Mouse (Mus musculus) heart, embryonic 15.5 days (tissue): ENCODE results near the gene Lce3f. TPM values are rescaled to one million over a fixed set of nuclear protein-coding genes. Genes with fewer than 3 reads are reported as not detected.

Experiments
- ATAC-seq: fragments of 200-750 bp; cut with Nextera tagmentation; replicated peaks from 2 replicates; pipeline ENCODE4 v1.8.0; 2017; ENCODE audit warnings: low read depth, moderate TSS enrichment; ENCODE audit not compliant: insufficient number of reproducible peaks, insufficient read depth, low FRiP score
- H3K27ac ChIP-seq: fragments of 300-500 bp; sonication (generic); 2 replicates; pipeline ENCODE4 v1.5.1; 2015; ENCODE audit warnings: mild to moderate bottlenecking, inconsistent platforms
- H3K27me3 ChIP-seq: fragments of 300-500 bp; sonication (generic); 2 replicates; pipeline ENCODE4 v1.6.1; 2015; ENCODE audit warnings: inconsistent platforms
- H3K36me3 ChIP-seq: fragments of 300-500 bp; sonication (generic); 2 replicates; pipeline ENCODE4 v1.6.1; 2015; ENCODE audit warnings: mild to moderate bottlenecking, inconsistent platforms
- H3K4me1 ChIP-seq: fragments of 300-500 bp; sonication (generic); replicated peaks from 2 replicates; pipeline ENCODE4 v1.6.1; 2015; ENCODE audit warnings: inconsistent platforms
- H3K4me2 ChIP-seq: fragments of 300-500 bp; sonication (generic); 2 replicates; pipeline ENCODE4 v1.6.1; 2015; ENCODE audit warnings: inconsistent platforms, mild to moderate bottlenecking, moderate library complexity
- H3K4me3 ChIP-seq: fragments of 300-500 bp; sonication (generic); 2 replicates; pipeline ENCODE4 v1.5.1; 2015; ENCODE audit warnings: mild to moderate bottlenecking, inconsistent platforms
- H3K9ac ChIP-seq: fragments of 300-500 bp; sonication (generic); 2 replicates; pipeline ENCODE4 v1.6.1; 2015; ENCODE audit warnings: mild to moderate bottlenecking, inconsistent platforms
- H3K9me3 ChIP-seq: fragments of 300-500 bp; sonication (generic); replicated peaks from 2 replicates; pipeline ENCODE4 v1.6.1; 2016; ENCODE audit warnings: inconsistent platforms
- WGBS: fragments of 180-500 bp; shearing (Covaris S2); methylation state at CpG from one replicate; pipeline ENCODE4 v1.1.7; 2015; ENCODE audit warnings: mixed read lengths; 5-methylcytosine and 5-hydroxymethylcytosine counted together
- polyA plus RNA-seq: library from polyadenylated mRNA; unstranded; fragments of >200 nt; fragmentation: Nextera tagmentation; extraction: Ambion mirVana; gene quantifications from 2 replicates; pipeline ENCODE4 v1.2.1, GENCODE M21; 2015

The Lce3f gene
- polyA plus RNA-seq, 1 experiment from 2014 or later, result 0.29 TPM

DNA sequence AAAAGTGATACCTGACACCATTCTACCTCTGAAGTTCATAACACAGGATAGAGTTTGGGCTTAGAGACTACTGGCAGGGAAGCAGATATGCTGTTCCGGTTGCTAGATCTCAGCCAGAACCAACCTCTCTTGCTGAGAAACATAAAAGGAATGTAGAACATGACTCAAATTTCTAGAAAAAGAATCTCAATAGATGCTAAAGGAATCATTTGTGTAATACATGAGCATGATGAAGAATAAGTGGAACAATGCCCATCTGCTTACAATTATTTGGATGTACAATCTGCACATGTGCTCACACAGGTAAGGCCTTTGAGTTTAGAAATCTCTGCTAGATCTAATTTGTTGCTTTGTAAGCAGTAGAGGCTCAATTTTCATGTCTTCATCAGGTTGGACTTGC is 29.1 kb downstream of the Lce3f start:
- H3K4me1 ChIP-seq, result no peaks in the 10 kb centered on the region; the same call in 1 of the 2 replicates
- ATAC-seq, result no peak
- H3K36me3 ChIP-seq, result no peaks in the 10 kb centered on the region
- no peak overlapping the region for H3K4me3 ChIP-seq
- no peak overlapping the region for H3K4me2 ChIP-seq
- 82% methylated on average over 1 of the region's 1 CpGs for WGBS
- H3K27ac ChIP-seq, result no peak overlapping the region
- 0 out of 2 replicates have a peak, but pooled peaks cover 5% of the 10 kb centered on the region for H3K27me3 ChIP-seq
- no peak overlapping the region for H3K9ac ChIP-seq
- H3K9me3 ChIP-seq, result no peaks in the 10 kb centered on the region

DNA sequence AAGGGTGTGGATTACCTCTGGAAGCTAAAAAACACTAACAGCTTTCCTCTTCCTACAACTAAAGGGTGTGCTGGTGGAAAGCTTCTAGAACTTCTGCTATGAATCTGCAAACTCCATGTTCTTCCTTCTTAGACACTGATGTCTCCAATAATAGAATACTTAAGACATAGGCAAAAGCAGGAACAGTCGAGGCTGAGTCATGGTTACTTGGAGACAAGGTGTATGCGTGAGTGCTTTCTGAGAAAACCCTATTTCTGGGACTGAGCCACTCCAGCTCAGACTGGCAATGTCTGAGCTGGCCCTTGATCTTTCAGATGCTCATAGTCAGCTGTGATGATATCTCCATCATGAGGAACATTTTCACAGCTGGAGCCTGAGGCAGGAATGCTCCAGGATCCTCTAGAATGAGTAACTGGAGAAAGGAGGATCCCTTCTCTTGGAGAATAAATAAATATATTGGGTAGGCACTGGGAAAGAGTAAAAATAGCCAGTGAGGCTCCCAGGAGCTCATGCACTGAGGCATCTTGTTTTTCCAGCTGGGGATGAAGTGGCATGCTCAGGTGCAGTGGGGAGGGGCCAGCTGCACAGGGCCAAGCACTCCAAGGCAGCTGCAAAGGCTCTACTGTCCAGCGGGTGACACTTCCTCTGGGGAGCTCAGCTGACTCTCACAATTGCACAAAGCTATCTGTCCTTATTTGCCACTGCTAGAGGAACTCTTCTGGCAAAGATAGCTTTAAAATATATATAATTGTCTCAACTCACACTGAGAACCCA is 31.6 kb downstream of the Lce3f start:
- ATAC-seq, result no peak
- H3K27ac ChIP-seq, result no peak overlapping the region
- WGBS, result 63% methylated on average over 3 of the region's 3 CpGs

DNA sequence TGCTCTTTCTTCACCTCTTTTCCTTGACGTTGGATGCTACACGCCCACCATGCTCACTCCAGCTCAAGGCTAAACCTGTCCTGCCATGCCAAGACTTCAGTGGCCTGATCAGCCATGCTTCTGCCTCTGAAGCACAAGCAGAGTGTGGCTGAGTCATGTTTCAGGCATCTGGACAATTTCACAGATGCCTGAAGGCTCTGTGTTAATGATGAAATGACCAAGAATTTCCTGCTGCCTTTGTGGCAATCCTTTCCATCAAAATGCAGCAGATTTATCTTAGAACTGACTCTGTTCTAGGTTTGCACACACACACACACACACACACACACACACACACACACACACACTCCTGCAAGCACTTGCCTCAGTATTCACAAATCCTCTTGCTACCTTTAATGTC is 33.5 kb downstream of the Lce3f start:
- no peaks in the 10 kb centered on the region for H3K27me3 ChIP-seq
- H3K36me3 ChIP-seq, result no peaks in the 10 kb centered on the region
- no peaks in the 10 kb centered on the region; the same call in 1 of the 2 replicates for H3K4me1 ChIP-seq
- H3K27ac ChIP-seq, result no peak overlapping the region
- no peak overlapping the region for H3K9ac ChIP-seq
- no peaks in the 10 kb centered on the region for H3K9me3 ChIP-seq
- no peak for ATAC-seq
- H3K4me2 ChIP-seq, result no peak overlapping the region
- no peak overlapping the region for H3K4me3 ChIP-seq
- WGBS, result 25% methylated on average over 2 of the region's 2 CpGs

More for the DNA sequence above, 31.6 kb downstream of the Lce3f start:
- Histone ChIP-seq H3K4me3 (no peak overlapping the region), H3K4me2 (no peak overlapping the region), H3K9me3 (no peaks in the 10 kb centered on the region), H3K4me1 (no peaks in the 10 kb centered on the region; the same call in 1 of the 2 replicates), H3K27me3 (no peaks in the 10 kb centered on the region), H3K9ac (no peak overlapping the region), H3K36me3 (no peaks in the 10 kb centered on the region)

GRCm38 (mm10) chr3:93031450-93031849 is 39.4 kb downstream of the Lce3f start:
- H3K4me1 ChIP-seq, result no peaks in the 10 kb centered on the region
- H3K9me3 ChIP-seq, result no peaks in the 10 kb centered on the region
- no peak overlapping the region for H3K9ac ChIP-seq
- 42% methylated on average over 5 of the region's 5 CpGs for WGBS
- no peak for ATAC-seq
- H3K27me3 ChIP-seq, result no peaks in the 10 kb centered on the region
- H3K4me3 ChIP-seq, result no peak overlapping the region
- H3K4me2 ChIP-seq, result no peak overlapping the region
- H3K27ac ChIP-seq, result no peak overlapping the region
- no peaks in the 10 kb centered on the region for H3K36me3 ChIP-seq

Other genes with a start within 250 kb of the Lce3f start
- gene Lce1g, start 239.9 kb upstream of the Lce3f start, polyA plus RNA-seq, result not detected in 2 replicates
- gene Lce1h, start 227.2 kb upstream of the Lce3f start, polyA plus RNA-seq, result not detected in 2 replicates
- not detected in 2 replicates for gene Lce1i, start 213.3 kb upstream of the Lce3f start, polyA plus RNA-seq
- not detected in 2 replicates for gene Lce1j, start 201.7 kb upstream of the Lce3f start, polyA plus RNA-seq
- not detected in 2 replicates for gene Lce1k, start 184.3 kb upstream of the Lce3f start, polyA plus RNA-seq
- not detected in 2 replicates for gene Kprp, start 165.0 kb upstream of the Lce3f start, polyA plus RNA-seq
- gene Lce1l, start 140.9 kb upstream of the Lce3f start, polyA plus RNA-seq, result not detected in 2 replicates
- not detected in 2 replicates for gene 2310050C09Rik, start 122.0 kb upstream of the Lce3f start, polyA plus RNA-seq
- gene Lce3a, start 66.0 kb upstream of the Lce3f start, polyA plus RNA-seq, result not detected in 2 replicates
- gene Lce3b, start 59.2 kb upstream of the Lce3f start, polyA plus RNA-seq, result not detected in 2 replicates
- gene Lce3c, start 47.7 kb upstream of the Lce3f start, polyA plus RNA-seq, result not detected in 2 replicates
- gene Lce3d, start 34.8 kb upstream of the Lce3f start, polyA plus RNA-seq, result not detected in 2 replicates
- not detected in 2 replicates for gene Lce3e, start 25.2 kb upstream of the Lce3f start, polyA plus RNA-seq
- 0.18 TPM in 1 of 2 replicates, not detected in the other for gene Crct1, start 23.5 kb downstream of the Lce3f start, polyA plus RNA-seq
- gene Lce1m, start 26.8 kb downstream of the Lce3f start, polyA plus RNA-seq, result not detected in 2 replicates
- gene Gm4858, start 76.6 kb downstream of the Lce3f start, polyA plus RNA-seq, result not detected in 2 replicates
- not detected in 2 replicates for gene Crnn, start 152.6 kb downstream of the Lce3f start, polyA plus RNA-seq
- not detected in 2 replicates for gene Flg2, start 205.1 kb downstream of the Lce3f start, polyA plus RNA-seq